ENCODE assay signal across 20 mouse cellular contexts in the genomic region with DNA sequence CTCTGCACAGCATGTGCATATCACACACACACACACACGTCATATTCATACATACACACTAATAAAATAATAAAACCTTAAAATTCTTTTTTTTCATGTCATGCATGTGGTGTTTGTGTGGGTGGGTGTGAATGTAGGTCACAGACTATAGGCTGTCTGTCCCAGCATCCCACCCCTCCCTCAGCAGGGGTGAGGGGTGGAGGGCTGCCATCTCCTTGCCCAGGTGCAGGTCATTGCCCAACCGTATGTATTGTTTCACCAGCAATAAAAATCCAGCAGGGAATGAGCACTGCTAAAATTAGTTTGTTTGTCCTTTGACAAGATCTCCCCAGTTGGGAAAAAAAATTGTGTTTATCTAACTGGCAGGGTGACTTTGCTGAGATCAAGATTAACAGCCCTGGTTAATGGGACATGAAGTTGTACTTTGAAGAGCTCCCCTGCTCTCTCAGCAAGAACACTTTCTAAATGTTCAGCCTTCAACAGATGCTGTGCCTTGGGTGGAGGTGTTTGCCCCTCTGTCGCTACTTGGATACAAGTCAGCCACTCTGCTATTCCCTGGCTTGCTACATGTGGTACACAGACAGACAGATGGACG.
DNase-seq lines count a peak whose midpoint lies in the region; ATAC-seq and TF ChIP-seq lines count a peak whose summit lies in the region.
"Had no signal": no experiment of that assay in that cellular context is flagged by ENCODE, and none has a peak within 500 bp of the region (broad histone marks: within the 10 kb centered on the region; RNA-seq: fewer than 3 reads in every experiment).

No protein-coding gene starts in this region.

- no peak overlapping the region for H3K9ac ChIP-seq in kidney, embryonic 14.5 days (ENCODE audit: low read depth, low read length)
- H3K9ac ChIP-seq: forebrain, embryonic 13.5 days; heart, embryonic 15.5 days; lung, embryonic 14.5 days had no signal

- no peaks in the 10 kb centered on the region for H3K27me3 ChIP-seq in kidney, embryonic 14.5 days (ENCODE audit: control insufficient read depth, insufficient read depth, low read length)
- H3K27me3 ChIP-seq: heart, embryonic 15.5 days had no signal

- TF ChIP-seq CTCF in gastrocnemius, adult 2 months (IDR thresholded peaks at IDR 0.05) = no peak

- no peaks in the 10 kb centered on the region for H3K9me3 ChIP-seq in kidney, embryonic 14.5 days (ENCODE audit: control insufficient read depth, low read length)
- H3K9me3 ChIP-seq: embryonic facial prominence, embryonic 10.5 days; forebrain, embryonic 13.5 days; heart, embryonic 15.5 days had no signal

- H3K36me3 ChIP-seq in kidney, embryonic 14.5 days (ENCODE audit: control insufficient read depth, insufficient read depth, low read length) = peaks cover 4% of the 10 kb centered on the region; the same call in 1 of the 2 replicates
- H3K36me3 ChIP-seq: embryonic facial prominence, embryonic 10.5 days had no signal

- intact Hi-C loops in gastrocnemius, adult 2 months (cut with DNase I) = no loop called here

- no peak overlapping the region; the same call in 1 of the 2 replicates for H3K4me2 ChIP-seq in kidney, embryonic 14.5 days (replicated peaks; ENCODE audit: low read depth, low read length)
- H3K4me2 ChIP-seq: forebrain, embryonic 13.5 days; heart, embryonic 15.5 days; lung, embryonic 14.5 days had no signal

- H3K4me1 ChIP-seq in kidney, embryonic 14.5 days (ENCODE audit: control insufficient read depth, insufficient read depth, low read length) = peaks cover 47% of the 10 kb centered on the region

- H3K27ac ChIP-seq in kidney, embryonic 14.5 days (ENCODE audit: low read depth, low read length) = peak overlapping the region; percentile 62; the same call in 1 of the 2 replicates
- no peak overlapping the region for H3K27ac ChIP-seq in gastrocnemius, adult 2 months
- H3K27ac ChIP-seq: embryonic facial prominence, embryonic 10.5 days; forebrain, embryonic 13.5 days; heart, adult 2 months; heart, embryonic 15.5 days; hindbrain, postnatal 0 days had no signal

- peak; percentile 78 for ATAC-seq in kidney, embryonic 14.5 days (ENCODE audit: low FRiP score, low TSS enrichment)
- no peak for ATAC-seq in CD4-positive, CD25-positive, alpha-beta regulatory T cell, adult 4 months
- ATAC-seq: forebrain, embryonic 13.5 days; hindbrain, postnatal 0 days; midbrain, embryonic 16.5 days had no signal

- no peak overlapping the region for H3K4me3 ChIP-seq in kidney, embryonic 14.5 days (ENCODE audit: low read length)
- H3K4me3 ChIP-seq in gastrocnemius, adult 2 months = no peak overlapping the region
- H3K4me3 ChIP-seq: embryonic facial prominence, embryonic 10.5 days; forebrain, embryonic 13.5 days; heart, adult 2 months; heart, embryonic 15.5 days had no signal

- 13% methylated on average over 4 of the region's 4 CpGs for WGBS in kidney, embryonic 14.5 days

- DNase-seq in kidney, postnatal 25 days = no peak
- peak; percentile 44 for DNase-seq in thymus, postnatal 14 days
- no peak for DNase-seq in thymus, adult 18-20 months
- peak; percentile 49 for DNase-seq in kidney, postnatal 14 days
- no peak for DNase-seq in gastrocnemius, adult 2 months
- DNase-seq: adrenal gland, adult 2 months; cerebellum, adult 8-10 months; gastrocnemius, postnatal 25 days; heart, adult 2 months; heart, postnatal 4 days; layer of hippocampus, postnatal 36 days; lung, embryonic 14.5 days; lung, postnatal 36 days had no signal

Comparison
In these comparisons a context has a peak if more than half of its experiments do, and no peak if none do; other contexts are left out.
1. DNase-seq: peak in thymus, postnatal 14 days (single experiment) and kidney, postnatal 14 days (single experiment); none in kidney, postnatal 25 days (0 of 2), thymus, adult 18-20 months (0 of 2) and gastrocnemius, adult 2 months (single experiment).